Mouse (Mus musculus) testis, adult 2 months (tissue): ENCODE measurements around the gene Fat3.

Source experiments
- CTCF ChIP-seq: fragments of 200-500 bp; IDR thresholded peaks from 2 replicates; pipeline ENCODE4 v1.5.1; 2012; ENCODE audit warnings: low read depth, mild to moderate bottlenecking, inconsistent platforms, low read length, moderate library complexity; ENCODE audit not compliant: control insufficient read depth, insufficient read depth, insufficient replicate concordance
- POLR2A ChIP-seq: fragments of 200-500 bp; IDR thresholded peaks from 2 replicates; pipeline ENCODE4 v1.6.1; 2012; ENCODE audit warnings: low read depth, mild to moderate bottlenecking, inconsistent platforms, low read length, moderate library complexity; ENCODE audit not compliant: control insufficient read depth

DNA sequence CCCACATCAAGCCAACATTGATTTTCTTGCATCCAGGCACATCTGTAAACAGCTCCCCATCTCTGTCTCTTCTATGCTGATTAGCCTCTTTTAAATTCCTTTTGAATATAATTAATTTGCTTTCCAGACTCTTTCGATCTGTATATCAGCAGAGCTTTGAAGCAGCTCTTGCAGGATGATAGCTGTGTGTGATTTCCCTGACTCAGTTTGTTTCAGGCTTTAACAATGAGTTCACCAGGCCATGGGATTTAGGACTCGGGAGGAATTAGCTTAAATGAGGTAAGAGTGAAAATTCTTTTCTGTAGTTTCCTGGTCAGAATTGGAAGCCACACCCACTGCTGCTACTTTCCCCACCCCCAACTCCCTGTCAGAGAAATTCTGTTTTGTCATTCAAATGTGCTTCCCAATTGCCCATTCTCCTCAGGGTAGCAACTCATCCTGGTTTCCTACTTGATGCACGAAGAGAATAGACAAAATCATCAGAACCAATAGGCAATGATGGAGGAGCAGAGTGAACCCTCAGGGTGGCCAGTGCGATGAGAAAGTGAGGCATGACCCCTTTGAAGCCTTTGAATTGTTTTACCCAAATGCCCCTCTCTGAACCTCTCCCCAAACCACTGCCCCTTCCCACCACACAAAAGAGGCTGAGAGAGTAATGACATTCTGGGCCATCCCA lies 147.9 kb downstream of the Fat3 start:
- TF ChIP-seq CTCF (no peak), POLR2A (no peak)
